In genomic region chr12:86941173-86941572, GRCm38 (mm10) we compare ENCODE assay signal across 9 mouse cellular contexts. TPM values are rescaled to one million over a fixed set of nuclear protein-coding genes. Genes with fewer than 3 reads are reported as not detected.
DNase-seq lines count a peak whose midpoint lies in the region; ATAC-seq and TF ChIP-seq lines count a peak whose summit lies in the region.
"Had no signal": no experiment of that assay in that cellular context is flagged by ENCODE, and none has a peak within 500 bp of the region (broad histone marks: within the 10 kb centered on the region; RNA-seq: fewer than 3 reads in every experiment).

No protein-coding gene starts in this region.

- H3K27me3 ChIP-seq in hindbrain, embryonic 12.5 days: no peaks in the 10 kb centered on the region
- no peaks in the 10 kb centered on the region for H3K27me3 ChIP-seq in neural tube, embryonic 13.5 days

- peaks cover 23% of the 10 kb centered on the region for H3K4me1 ChIP-seq in lung, adult 2 months (ENCODE audit: control insufficient read depth, insufficient read depth, low read length)
- H3K4me1 ChIP-seq in hindbrain, embryonic 12.5 days: peaks cover 28% of the 10 kb centered on the region
- H3K4me1 ChIP-seq in neural tube, embryonic 13.5 days (replicated peaks): peaks cover 43% of the 10 kb centered on the region

- peak; percentile 51; the same call in 1 of the 2 replicates for ATAC-seq in hindbrain, embryonic 12.5 days (ENCODE audit: low FRiP score)
- peak; percentile 72 for ATAC-seq in neural tube, embryonic 13.5 days (ENCODE audit: low read depth)
- no peak for ATAC-seq in erythroid progenitor cell, adult 5-6 weeks (replicated peaks; ENCODE audit: low FRiP score, poor library complexity, severe bottlenecking)

- TF ChIP-seq POLR2A in lung, adult 2 months (IDR thresholded peaks at IDR 0.05; ENCODE audit: borderline replicate concordance, extremely low read depth, low read depth, low read length): no peak

- H3K4me3 ChIP-seq in lung, adult 2 months (replicated peaks; ENCODE audit: extremely low read depth, low read depth, low read length): no peak overlapping the region
- no peak overlapping the region for H3K4me3 ChIP-seq in hindbrain, embryonic 12.5 days
- no peak overlapping the region for H3K4me3 ChIP-seq in neural tube, embryonic 13.5 days

- 0 out of 2 replicates have a peak overlapping the region, but pooled peaks have one; percentile 3 for H3K9ac ChIP-seq in hindbrain, embryonic 12.5 days
- peak overlapping the region; percentile 52 for H3K9ac ChIP-seq in neural tube, embryonic 13.5 days
- H3K9ac ChIP-seq: liver, embryonic 14.5 days had no signal

- no peaks in the 10 kb centered on the region for H3K9me3 ChIP-seq in hindbrain, embryonic 12.5 days (replicated peaks)
- no peaks in the 10 kb centered on the region for H3K9me3 ChIP-seq in neural tube, embryonic 13.5 days

- H3K27ac ChIP-seq in hindbrain, embryonic 12.5 days: peak overlapping the region; percentile 92
- peak overlapping the region; percentile 96 for H3K27ac ChIP-seq in neural tube, embryonic 13.5 days (replicated peaks)
- H3K27ac ChIP-seq: liver, embryonic 14.5 days had no signal

- 60% methylated on average over 11 of the region's 11 CpGs for WGBS in lung, adult 2 months
- WGBS in hindbrain, embryonic 12.5 days: 25% methylated on average over 11 of the region's 11 CpGs
- 20% methylated on average over 11 of the region's 11 CpGs for WGBS in neural tube, embryonic 13.5 days

- TF ChIP-seq CTCF in lung, adult 2 months (IDR thresholded peaks at IDR 0.05; ENCODE audit: insufficient read depth, low read length): no peak

- peak; percentile 45 for DNase-seq in lung, adult 2 months
- DNase-seq in lung, postnatal 10 days: no peak
- DNase-seq in embryo, embryonic 10 days (ENCODE audit: low spot score): peak; percentile 42
- DNase-seq in thymus, adult 18-20 months: no peak
- no peak for DNase-seq in testis, postnatal 10 days (ENCODE audit: low spot score)

- H3K36me3 ChIP-seq in hindbrain, embryonic 12.5 days: no peaks in the 10 kb centered on the region
- H3K36me3 ChIP-seq in neural tube, embryonic 13.5 days: no peaks in the 10 kb centered on the region

- H3K4me2 ChIP-seq in hindbrain, embryonic 12.5 days (replicated peaks): peak overlapping the region; percentile 25; the same call in 1 of the 2 replicates
- H3K4me2 ChIP-seq in neural tube, embryonic 13.5 days: peak overlapping the region; percentile 23

RNA-seq across cellular contexts. Expression of gene Cipc, which starts 5.7 kb away (rescaled TPM):
- polyA plus RNA-seq in lung, adult 2 months (2012; rRNA removed): 27.2 and 33.9 TPM in 2 replicates
- 41.1 and 46.9 TPM in 2 replicates for polyA plus RNA-seq in hindbrain, embryonic 12.5 days (2016; fragmentation: Nextera tagmentation; extraction: Ambion mirVana)
- 39.2 and 45.6 TPM in 2 replicates for polyA plus RNA-seq in neural tube, embryonic 13.5 days (2015; fragmentation: Nextera tagmentation; extraction: Ambion mirVana)
- 8.6 and 9.2 TPM in 2 replicates for total RNA-seq in erythroid progenitor cell, adult 5-6 weeks (2015; ENCODE audit: low replicate concordance)
- 5.8 and 16.4 TPM in 2 replicates for total RNA-seq in erythroid progenitor cell, adult 5-6 weeks (2017; ENCODE audit: low replicate concordance)

RNA-seq across cellular contexts. Expression of gene Zdhhc22, which starts 49.1 kb away (rescaled TPM):
- polyA plus RNA-seq in lung, adult 2 months (2012; rRNA removed): 0.03 TPM in 1 of 2 replicates, not detected in the other
- polyA plus RNA-seq in hindbrain, embryonic 12.5 days (2016; fragmentation: Nextera tagmentation; extraction: Ambion mirVana): 2.9 and 3.7 TPM in 2 replicates
- 17.1 and 23.5 TPM in 2 replicates for polyA plus RNA-seq in neural tube, embryonic 13.5 days (2015; fragmentation: Nextera tagmentation; extraction: Ambion mirVana)
- not detected in 2 replicates for total RNA-seq in erythroid progenitor cell, adult 5-6 weeks (2015; ENCODE audit: low replicate concordance)
- total RNA-seq in erythroid progenitor cell, adult 5-6 weeks (2017; ENCODE audit: low replicate concordance): not detected in 2 replicates
- polyA plus RNA-seq: liver, embryonic 14.5 days had no signal

RNA-seq across cellular contexts. Expression of gene Irf2bpl, which starts 56.6 kb away (rescaled TPM):
- polyA plus RNA-seq in lung, adult 2 months (2012; rRNA removed): 50.0 and 79.4 TPM in 2 replicates
- polyA plus RNA-seq in hindbrain, embryonic 12.5 days (2016; fragmentation: Nextera tagmentation; extraction: Ambion mirVana): 75.9 and 86.3 TPM in 2 replicates
- polyA plus RNA-seq in neural tube, embryonic 13.5 days (2015; fragmentation: Nextera tagmentation; extraction: Ambion mirVana): 59.9 and 60.7 TPM in 2 replicates
- 0.72 and 2.5 TPM in 2 replicates for total RNA-seq in erythroid progenitor cell, adult 5-6 weeks (2015; ENCODE audit: low replicate concordance)
- total RNA-seq in erythroid progenitor cell, adult 5-6 weeks (2017; ENCODE audit: low replicate concordance): 0.53 and 1.5 TPM in 2 replicates

Comparison
In these comparisons a context has a peak if more than half of its experiments do, and no peak if none do; other contexts are left out.
1. DNase-seq: peak in lung, adult 2 months (single experiment) and embryo, embryonic 10 days (single experiment); none in lung, postnatal 10 days (single experiment), thymus, adult 18-20 months (0 of 2) and testis, postnatal 10 days (single experiment).